Mouse (Mus musculus): Measurements from ENCODE around the gene Pitpnc1. TPM values are rescaled to one million over a fixed set of nuclear protein-coding genes. Genes with fewer than 3 reads are reported as not detected.

Pitpnc1 gene
- polyA plus RNA-seq, 1 experiment from 2014 or later = 38.1 TPM

GRCm38 (mm10) chr11:107397326-107397998, 73.0 kb downstream of the Pitpnc1 start:
- H3K9ac ChIP-seq (ENCODE audit: low read length) = no peak overlapping the region
- ATAC-seq (ENCODE audit: insufficient read depth, low FRiP score, low TSS enrichment) = no peak
- H3K9me3 ChIP-seq (ENCODE audit: control insufficient read depth, low read length) = no peaks in the 10 kb centered on the region
- DNase-seq (ENCODE audit: low spot score) = no peak
- H3K4me3 ChIP-seq (ENCODE audit: low read depth, low read length) = no peak overlapping the region
- peaks cover 3% of the 10 kb centered on the region; the same call in 1 of the 2 replicates for H3K4me1 ChIP-seq (ENCODE audit: control insufficient read depth, insufficient read depth, low read length)
- 76% methylated on average over 10 of the region's 10 CpGs for WGBS
- no peak overlapping the region for H3K27ac ChIP-seq (ENCODE audit: low read depth, low read length)
- no peaks in the 10 kb centered on the region for H3K27me3 ChIP-seq (ENCODE audit: control insufficient read depth, insufficient read depth, low read length)
- H3K4me2 ChIP-seq (ENCODE audit: low read depth) = no peak overlapping the region
- H3K36me3 ChIP-seq (ENCODE audit: control insufficient read depth, insufficient read depth, low read length) = no peaks in the 10 kb centered on the region

DNA sequence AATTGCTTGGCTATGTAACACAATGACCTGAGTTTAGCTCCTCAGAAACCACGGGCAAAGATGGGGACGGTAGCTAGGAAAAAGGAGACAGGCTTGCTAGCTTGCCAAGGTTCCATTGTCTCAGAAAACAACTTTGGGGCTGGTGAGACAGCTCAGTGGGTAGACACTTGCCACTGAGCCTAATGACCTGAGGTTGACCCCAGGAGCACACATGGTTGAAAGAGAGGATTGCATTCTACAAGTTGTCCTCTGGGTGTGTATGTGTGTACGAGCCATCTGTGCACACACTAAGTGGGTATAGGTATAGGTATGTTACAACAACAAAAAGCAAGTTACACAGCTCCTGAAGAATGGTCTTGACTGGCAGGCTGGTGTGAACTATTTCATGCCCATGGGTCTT, 76.3 kb downstream of the Pitpnc1 start:
- DNase-seq (ENCODE audit: low spot score) = no peak
- no peaks in the 10 kb centered on the region for H3K27me3 ChIP-seq (ENCODE audit: control insufficient read depth, insufficient read depth, low read length)
- no peak overlapping the region for H3K27ac ChIP-seq (ENCODE audit: low read depth, low read length)
- no peak for ATAC-seq (ENCODE audit: insufficient read depth, low FRiP score, low TSS enrichment)
- H3K9ac ChIP-seq (ENCODE audit: low read length) = no peak overlapping the region
- peaks cover 3% of the 10 kb centered on the region; the same call in 1 of the 2 replicates for H3K4me1 ChIP-seq (ENCODE audit: control insufficient read depth, insufficient read depth, low read length)
- H3K4me2 ChIP-seq (ENCODE audit: low read depth) = no peak overlapping the region
- H3K9me3 ChIP-seq (ENCODE audit: control insufficient read depth, low read length) = no peaks in the 10 kb centered on the region
- no peak overlapping the region for H3K4me3 ChIP-seq (ENCODE audit: low read depth, low read length)
- WGBS = 84% methylated on average over 3 of the region's 3 CpGs
- no peaks in the 10 kb centered on the region for H3K36me3 ChIP-seq (ENCODE audit: control insufficient read depth, insufficient read depth, low read length)

GRCm38 (mm10) chr11:107393828-107394165, 76.7 kb downstream of the Pitpnc1 start:
- Histone ChIP-seq H3K27me3 (ENCODE audit: control insufficient read depth, insufficient read depth, low read length) (no peaks in the 10 kb centered on the region), H3K4me3 (ENCODE audit: low read depth, low read length) (no peak overlapping the region), H3K27ac (ENCODE audit: low read depth, low read length) (no peak overlapping the region), H3K4me1 (ENCODE audit: control insufficient read depth, insufficient read depth, low read length) (peaks cover 3% of the 10 kb centered on the region; the same call in 1 of the 2 replicates), H3K36me3 (ENCODE audit: control insufficient read depth, insufficient read depth, low read length) (no peaks in the 10 kb centered on the region), H3K4me2 (ENCODE audit: low read depth) (no peak overlapping the region), H3K9ac (ENCODE audit: low read length) (no peak overlapping the region), H3K9me3 (ENCODE audit: control insufficient read depth, low read length) (no peaks in the 10 kb centered on the region)
- no peak for ATAC-seq (ENCODE audit: insufficient read depth, low FRiP score, low TSS enrichment)
- DNase-seq (ENCODE audit: low spot score) = no peak
- 65% methylated on average over 12 of the region's 12 CpGs for WGBS

- peaks cover 3% of the 10 kb centered on the region; the same call in 1 of the 2 replicates for H3K4me1 ChIP-seq (ENCODE audit: control insufficient read depth, insufficient read depth, low read length)
- no peak overlapping the region for H3K9ac ChIP-seq (ENCODE audit: low read length)
- no peak for DNase-seq (ENCODE audit: low spot score)
- H3K4me3 ChIP-seq (ENCODE audit: low read depth, low read length) = no peak overlapping the region
- H3K27ac ChIP-seq (ENCODE audit: low read depth, low read length) = no peak overlapping the region
- H3K4me2 ChIP-seq (ENCODE audit: low read depth) = no peak overlapping the region
- ATAC-seq (ENCODE audit: insufficient read depth, low FRiP score, low TSS enrichment) = no peak
- H3K27me3 ChIP-seq (ENCODE audit: control insufficient read depth, insufficient read depth, low read length) = no peaks in the 10 kb centered on the region
- H3K9me3 ChIP-seq (ENCODE audit: control insufficient read depth, low read length) = no peaks in the 10 kb centered on the region
- 88% methylated on average over 7 of the region's 7 CpGs for WGBS
- no peaks in the 10 kb centered on the region for H3K36me3 ChIP-seq (ENCODE audit: control insufficient read depth, insufficient read depth, low read length)
Observed at GRCm38 (mm10) chr11:107393154-107393827, 77.2 kb downstream of the Pitpnc1 start.

GRCm38 (mm10) chr11:107390540-107390939, 80.0 kb downstream of the Pitpnc1 start:
- no peak for ATAC-seq (ENCODE audit: insufficient read depth, low FRiP score, low TSS enrichment)

DNA sequence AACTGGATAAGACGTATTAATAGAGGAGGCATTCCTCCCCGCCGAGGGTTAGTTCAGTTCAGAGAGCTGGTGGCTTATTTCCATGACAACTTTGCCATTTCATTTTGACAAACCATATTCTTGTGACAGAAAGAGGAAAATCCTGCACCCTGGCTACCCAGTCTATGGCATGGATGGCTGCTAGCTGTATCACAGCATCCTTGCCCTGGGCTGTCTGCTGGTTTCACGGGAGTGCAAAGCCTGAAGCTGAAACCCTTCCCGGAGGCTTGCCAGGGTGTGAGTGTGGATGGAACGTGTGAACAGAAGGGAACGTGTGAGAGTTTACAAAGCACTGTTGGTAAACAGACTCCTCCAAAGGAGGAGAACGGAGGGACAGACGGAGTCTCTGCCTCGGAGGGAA, 80.5 kb downstream of the Pitpnc1 start:
- no peak overlapping the region for H3K4me2 ChIP-seq (ENCODE audit: low read depth)

More at GRCm38 (mm10) chr11:107390540-107390939, 80.0 kb downstream of the Pitpnc1 start:
- peaks cover 3% of the 10 kb centered on the region; the same call in 1 of the 2 replicates for H3K4me1 ChIP-seq (ENCODE audit: control insufficient read depth, insufficient read depth, low read length)
- DNase-seq (ENCODE audit: low spot score) = no peak
- H3K9ac ChIP-seq (ENCODE audit: low read length) = no peak overlapping the region
- no peak overlapping the region for H3K4me3 ChIP-seq (ENCODE audit: low read depth, low read length)
- H3K9me3 ChIP-seq (ENCODE audit: control insufficient read depth, low read length) = no peaks in the 10 kb centered on the region
- 57% methylated on average over 2 of the region's 2 CpGs for WGBS
- H3K36me3 ChIP-seq (ENCODE audit: control insufficient read depth, insufficient read depth, low read length) = no peaks in the 10 kb centered on the region
- H3K27ac ChIP-seq (ENCODE audit: low read depth, low read length) = no peak overlapping the region
- H3K4me2 ChIP-seq (ENCODE audit: low read depth) = no peak overlapping the region
- no peaks in the 10 kb centered on the region for H3K27me3 ChIP-seq (ENCODE audit: control insufficient read depth, insufficient read depth, low read length)

GRCm38 (mm10) chr11:107386481-107386880, 84.0 kb downstream of the Pitpnc1 start:
- Histone ChIP-seq H3K27me3 (ENCODE audit: control insufficient read depth, insufficient read depth, low read length) (no peaks in the 10 kb centered on the region), H3K4me3 (ENCODE audit: low read depth, low read length) (no peak overlapping the region), H3K9ac (ENCODE audit: low read length) (no peak overlapping the region), H3K36me3 (ENCODE audit: control insufficient read depth, insufficient read depth, low read length) (no peaks in the 10 kb centered on the region), H3K9me3 (ENCODE audit: control insufficient read depth, low read length) (no peaks in the 10 kb centered on the region), H3K4me2 (ENCODE audit: low read depth) (no peak overlapping the region), H3K4me1 (ENCODE audit: control insufficient read depth, insufficient read depth, low read length) (no peaks in the 10 kb centered on the region), H3K27ac (ENCODE audit: low read depth, low read length) (no peak overlapping the region)
- no peak for ATAC-seq (ENCODE audit: insufficient read depth, low FRiP score, low TSS enrichment)
- WGBS = 81% methylated on average over 10 of the region's 10 CpGs
- no peak for DNase-seq (ENCODE audit: low spot score)

More for the DNA sequence above, 80.5 kb downstream of the Pitpnc1 start:
- H3K9me3 ChIP-seq (ENCODE audit: control insufficient read depth, low read length) = no peaks in the 10 kb centered on the region
- no peaks in the 10 kb centered on the region for H3K27me3 ChIP-seq (ENCODE audit: control insufficient read depth, insufficient read depth, low read length)
- no peak for ATAC-seq (ENCODE audit: insufficient read depth, low FRiP score, low TSS enrichment)
- peaks cover 3% of the 10 kb centered on the region; the same call in 1 of the 2 replicates for H3K4me1 ChIP-seq (ENCODE audit: control insufficient read depth, insufficient read depth, low read length)
- H3K4me3 ChIP-seq (ENCODE audit: low read depth, low read length) = no peak overlapping the region
- WGBS = 63% methylated on average over 10 of the region's 10 CpGs
- no peaks in the 10 kb centered on the region for H3K36me3 ChIP-seq (ENCODE audit: control insufficient read depth, insufficient read depth, low read length)
- no peak overlapping the region for H3K9ac ChIP-seq (ENCODE audit: low read length)
- H3K27ac ChIP-seq (ENCODE audit: low read depth, low read length) = no peak overlapping the region
- no peak for DNase-seq (ENCODE audit: low spot score)

GRCm38 (mm10) chr11:107385306-107385705, 85.2 kb downstream of the Pitpnc1 start:
- 70% methylated on average over 4 of the region's 4 CpGs for WGBS
- H3K36me3 ChIP-seq (ENCODE audit: control insufficient read depth, insufficient read depth, low read length) = no peaks in the 10 kb centered on the region
- no peak overlapping the region for H3K27ac ChIP-seq (ENCODE audit: low read depth, low read length)
- H3K4me2 ChIP-seq (ENCODE audit: low read depth) = no peak overlapping the region
- H3K9me3 ChIP-seq (ENCODE audit: control insufficient read depth, low read length) = no peaks in the 10 kb centered on the region
- no peak overlapping the region for H3K9ac ChIP-seq (ENCODE audit: low read length)
- no peaks in the 10 kb centered on the region for H3K4me1 ChIP-seq (ENCODE audit: control insufficient read depth, insufficient read depth, low read length)
- no peaks in the 10 kb centered on the region for H3K27me3 ChIP-seq (ENCODE audit: control insufficient read depth, insufficient read depth, low read length)
- no peak overlapping the region for H3K4me3 ChIP-seq (ENCODE audit: low read depth, low read length)
- DNase-seq (ENCODE audit: low spot score) = no peak
- ATAC-seq (ENCODE audit: insufficient read depth, low FRiP score, low TSS enrichment) = no peak

GRCm38 (mm10) chr11:107383985-107384384, 86.5 kb downstream of the Pitpnc1 start:
- no peaks in the 10 kb centered on the region for H3K9me3 ChIP-seq (ENCODE audit: control insufficient read depth, low read length)
- H3K9ac ChIP-seq (ENCODE audit: low read length) = no peak overlapping the region
- no peaks in the 10 kb centered on the region for H3K4me1 ChIP-seq (ENCODE audit: control insufficient read depth, insufficient read depth, low read length)
- no peak overlapping the region for H3K4me3 ChIP-seq (ENCODE audit: low read depth, low read length)
- no peak overlapping the region for H3K27ac ChIP-seq (ENCODE audit: low read depth, low read length)
- WGBS = 69% methylated on average over 6 of the region's 6 CpGs
- no peaks in the 10 kb centered on the region for H3K36me3 ChIP-seq (ENCODE audit: control insufficient read depth, insufficient read depth, low read length)
- no peak overlapping the region for H3K4me2 ChIP-seq (ENCODE audit: low read depth)
- DNase-seq (ENCODE audit: low spot score) (no peak), ATAC-seq (ENCODE audit: insufficient read depth, low FRiP score, low TSS enrichment) (no peak)
- H3K27me3 ChIP-seq (ENCODE audit: control insufficient read depth, insufficient read depth, low read length) = no peaks in the 10 kb centered on the region

Data from neural tube, embryonic 11.5 days (tissue).